Mouse (Mus musculus) bone marrow macrophage, adult 2 months (primary cell): Measurements from ENCODE around the gene Tomm40l. TPM values are rescaled to one million over a fixed set of nuclear protein-coding genes. Genes with fewer than 3 reads are reported as not detected.

ENCODE experiments used
- H3K27ac ChIP-seq: 2 replicates; pipeline ENCODE4 v1.5.1; 2012; ENCODE audit warnings: low read depth, low read length; ENCODE audit not compliant: insufficient read depth
- H3K4me1 ChIP-seq: 2 replicates; pipeline ENCODE4 v1.6.1; 2012; ENCODE audit warnings: low read length; ENCODE audit not compliant: control insufficient read depth, insufficient read depth
- H3K4me3 ChIP-seq: 2 replicates; pipeline ENCODE4 v1.5.1; 2012; ENCODE audit warnings: mild to moderate bottlenecking, low read length, moderate library complexity; ENCODE audit not compliant: insufficient read depth
- CTCF ChIP-seq: IDR thresholded peaks from 2 replicates; pipeline ENCODE4 v1.5.1; 2012; ENCODE audit warnings: low read depth, mild to moderate bottlenecking, low read length, moderate library complexity
- POLR2A ChIP-seq: IDR thresholded peaks from 2 replicates; pipeline ENCODE4 v1.6.1; 2012; ENCODE audit warnings: mild to moderate bottlenecking, low read depth, low read length, borderline replicate concordance
- polyA plus RNA-seq: library from polyadenylated mRNA; stranded (reverse); fragments of >200 nt; gene quantifications from 2 replicates; pipeline ENCODE4 v1.2.4, GENCODE M21; 2012; ENCODE audit not compliant: missing spikeins, insufficient read depth, insufficient read length

The Tomm40l gene
- polyA plus RNA-seq, 1 experiment, result 25.8 TPM

DNA sequence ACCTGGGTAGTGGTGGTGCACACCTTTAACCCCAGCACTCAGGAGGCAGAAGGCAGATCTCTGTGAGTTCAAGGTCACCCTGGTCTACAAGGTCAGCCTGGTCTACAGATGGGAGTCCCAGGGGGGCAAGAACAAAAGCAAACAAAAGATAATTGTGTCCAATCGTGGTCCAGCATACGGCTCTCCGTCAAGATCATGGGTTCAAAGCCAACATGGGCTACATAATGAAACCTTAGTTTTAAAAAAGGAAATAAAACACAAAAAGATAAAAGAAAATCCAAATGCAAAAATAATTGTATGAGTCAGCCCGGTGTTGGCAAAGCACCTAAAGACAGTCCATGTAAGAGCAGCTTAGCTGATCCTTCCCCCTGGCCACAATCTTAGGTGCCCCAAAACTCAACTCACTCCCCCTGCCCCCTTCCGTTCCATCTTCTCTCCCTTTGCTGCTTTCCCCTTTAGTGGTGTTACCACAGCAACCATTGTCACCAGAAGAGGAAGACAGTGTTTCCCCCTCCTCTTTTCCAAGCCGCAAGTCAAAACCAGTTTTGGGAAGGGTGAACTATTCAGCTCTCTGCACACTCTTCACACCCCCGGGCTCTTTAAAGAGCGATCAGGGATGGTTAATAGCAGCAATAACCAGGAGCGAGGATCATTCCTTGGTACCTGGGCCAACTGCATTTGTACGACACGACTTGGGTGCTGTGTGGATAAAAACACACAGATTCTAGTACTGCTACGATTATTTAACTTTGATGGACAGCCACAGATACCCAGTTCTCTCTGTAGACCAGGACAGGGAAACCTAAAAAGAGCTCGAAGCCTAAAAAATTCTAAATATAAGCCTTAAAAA lies 34.2 kb downstream of the Tomm40l start:
- Histone ChIP-seq H3K4me3 (no peak overlapping the region), H3K4me1 (peaks cover 47% of the 10 kb centered on the region), H3K27ac (no peak overlapping the region; the same call in 1 of the 2 replicates)
- no peak for TF ChIP-seq POLR2A
- TF ChIP-seq CTCF, result no peak

DNA sequence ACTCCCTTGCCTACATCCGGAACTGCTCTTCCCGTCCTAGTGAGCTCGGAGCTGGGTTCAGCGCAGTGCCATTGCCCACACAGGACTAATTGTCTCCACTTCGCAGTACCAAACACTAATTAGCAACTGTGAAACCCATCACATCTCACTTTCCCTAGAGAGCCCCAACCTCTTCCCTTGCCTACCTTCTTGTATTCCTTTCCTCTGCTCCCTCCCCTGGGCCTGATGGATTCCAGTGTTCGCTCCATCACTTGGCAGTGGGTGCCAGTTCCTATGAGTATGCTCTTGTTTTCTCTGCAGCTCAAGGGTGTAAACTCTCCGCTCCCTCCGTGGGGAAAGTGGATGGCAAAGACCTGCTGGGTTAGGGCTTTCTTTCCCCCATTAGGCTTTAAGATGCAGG lies 36.7 kb downstream of the Tomm40l start:
- Histone ChIP-seq H3K27ac (peak overlapping the region; percentile 100), H3K4me3 (no peak overlapping the region), H3K4me1 (peaks cover 57% of the 10 kb centered on the region)
- TF ChIP-seq CTCF, result no peak
- TF ChIP-seq POLR2A, result no peak

GRCm38 (mm10) chr1:171184314-171184713 lies 38.0 kb downstream of the Tomm40l start:
- Histone ChIP-seq H3K4me1 (peaks cover 68% of the 10 kb centered on the region), H3K27ac (peak overlapping the region; percentile 100), H3K4me3 (peak overlapping the region; percentile 46)
- TF ChIP-seq CTCF (no peak), POLR2A (no peak)

DNA sequence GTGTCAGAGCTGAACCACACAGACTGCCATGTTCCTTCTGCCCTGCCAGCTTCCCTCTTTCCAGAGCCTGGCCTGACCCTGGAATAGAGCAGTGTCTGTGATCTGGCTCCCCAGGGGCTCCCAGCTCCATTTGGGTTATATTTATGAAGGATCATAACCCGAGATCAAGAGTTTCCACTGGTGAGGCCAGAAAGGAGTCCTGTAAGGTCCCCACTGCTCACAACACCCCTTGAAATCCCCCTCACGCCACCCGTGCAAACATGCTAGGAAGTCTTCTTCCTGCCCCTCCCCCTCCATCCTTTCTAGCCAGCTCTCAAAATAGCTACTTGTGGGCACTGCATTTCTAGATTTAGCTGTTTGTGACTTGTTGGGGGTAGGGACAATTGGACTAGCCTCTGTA lies 38.7 kb downstream of the Tomm40l start:
- Histone ChIP-seq H3K27ac (peak overlapping the region; percentile 100), H3K4me3 (peak overlapping the region; percentile 46; the same call in 1 of the 2 replicates), H3K4me1 (peaks cover 63% of the 10 kb centered on the region)
- TF ChIP-seq CTCF (no peak), POLR2A (no peak)

DNA sequence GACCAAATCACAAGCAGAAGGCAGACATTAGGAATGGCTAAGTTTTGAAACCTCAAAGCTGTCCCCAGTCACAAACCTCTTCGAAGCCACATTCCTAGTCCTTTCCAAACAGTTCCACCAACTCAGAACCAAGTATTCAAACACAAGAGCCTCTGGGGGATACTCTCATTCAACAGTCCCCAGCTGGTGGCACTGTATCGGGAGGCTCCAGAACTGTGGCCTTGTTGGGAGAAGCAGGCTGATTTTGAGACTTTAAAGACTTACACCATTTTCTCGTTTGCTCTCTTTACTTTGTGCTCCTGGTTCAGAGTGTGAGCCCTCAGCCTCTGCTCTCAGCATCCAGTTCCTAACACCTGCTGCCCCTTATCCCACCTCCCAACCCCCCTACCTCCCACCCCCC lies 39.3 kb downstream of the Tomm40l start:
- Histone ChIP-seq H3K4me1 (peaks cover 57% of the 10 kb centered on the region), H3K4me3 (no peak overlapping the region), H3K27ac (peak overlapping the region; percentile 100)
- TF ChIP-seq CTCF, result no peak
- no peak for TF ChIP-seq POLR2A

DNA sequence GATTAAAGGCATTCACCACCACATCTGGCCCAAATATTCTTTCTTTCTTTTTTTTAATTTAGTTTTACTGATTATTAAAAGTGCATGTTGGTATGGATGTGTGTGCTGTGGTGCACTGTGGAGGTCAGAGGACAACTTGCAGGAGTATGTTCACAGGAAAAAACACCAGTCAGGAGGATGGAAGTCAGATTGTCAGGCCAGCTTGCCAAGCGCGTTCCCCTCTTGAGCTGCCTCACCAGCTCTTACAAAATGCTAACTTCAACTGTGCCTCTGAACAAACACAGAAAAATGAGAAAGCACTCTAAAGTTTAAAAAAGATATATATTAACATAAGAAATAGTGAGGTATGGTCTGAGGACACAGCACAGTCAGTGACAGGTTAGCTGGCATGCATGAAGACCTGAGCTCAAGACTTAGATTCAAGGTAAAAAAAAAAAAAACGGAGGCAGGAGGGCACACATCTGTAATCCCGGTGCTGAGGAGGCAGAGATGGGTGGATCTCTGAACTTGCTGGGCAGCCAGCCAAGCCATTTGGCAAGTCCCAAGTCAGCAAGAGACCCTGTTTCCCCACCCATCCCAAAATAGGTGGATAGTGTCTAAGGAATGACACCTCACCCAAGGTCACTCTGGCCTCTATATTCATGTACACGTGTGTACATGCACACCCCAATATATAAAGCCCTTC lies 42.7 kb downstream of the Tomm40l start:
- Histone ChIP-seq H3K27ac (no peak overlapping the region), H3K4me1 (peaks cover 38% of the 10 kb centered on the region), H3K4me3 (no peak overlapping the region)
- TF ChIP-seq CTCF (no peak), POLR2A (no peak)

- H3K4me3 ChIP-seq, result no peak overlapping the region
- H3K4me1 ChIP-seq, result peaks cover 57% of the 10 kb centered on the region
- H3K27ac ChIP-seq, result no peak overlapping the region
- TF ChIP-seq POLR2A (no peak), CTCF (no peak)
These were observed 49.5 kb downstream of the Tomm40l start for GRCm38 (mm10) chr1:171172779-171173178.

- no peak for TF ChIP-seq POLR2A
- no peak for TF ChIP-seq CTCF
- Histone ChIP-seq H3K4me3 (0 out of 2 replicates have a peak overlapping the region, but pooled peaks have one; percentile 1), H3K4me1 (peaks cover 59% of the 10 kb centered on the region), H3K27ac (peak overlapping the region; percentile 97)
These were observed 51.2 kb downstream of the Tomm40l start for GRCm38 (mm10) chr1:171171138-171171537.

GRCm38 (mm10) chr1:171169913-171170312 lies 52.4 kb downstream of the Tomm40l start:
- Histone ChIP-seq H3K4me3 (no peak overlapping the region), H3K4me1 (peaks cover 68% of the 10 kb centered on the region), H3K27ac (peak overlapping the region; percentile 16; the same call in 1 of the 2 replicates)
- TF ChIP-seq POLR2A, result no peak
- TF ChIP-seq CTCF, result no peak

- TF ChIP-seq CTCF (no peak), POLR2A (no peak)
- Histone ChIP-seq H3K27ac (no peak overlapping the region), H3K4me3 (no peak overlapping the region), H3K4me1 (peaks cover 64% of the 10 kb centered on the region)
These were observed 53.4 kb downstream of the Tomm40l start for GRCm38 (mm10) chr1:171168906-171169305.

Other genes with a start within 250 kb of the Tomm40l start
- gene Fcgr2b, start 246.0 kb downstream of the Tomm40l start, polyA plus RNA-seq, result 270 and 276 TPM in 2 replicates
- gene Fcgr4, start 203.6 kb downstream of the Tomm40l start, polyA plus RNA-seq, result 84.3 and 86.6 TPM in 2 replicates
- 1,121 and 1,154 TPM in 2 replicates for gene Fcgr3, start 157.6 kb downstream of the Tomm40l start, polyA plus RNA-seq
- 4.5 and 5.7 TPM in 2 replicates for gene Cfap126, start 108.6 kb downstream of the Tomm40l start, polyA plus RNA-seq
- gene Sdhc, start 71.9 kb downstream of the Tomm40l start, polyA plus RNA-seq, result 205 and 226 TPM in 2 replicates
- 2.0 TPM in 1 of 2 replicates, not detected in the other for gene Mpz, start 71.8 kb downstream of the Tomm40l start, polyA plus RNA-seq
- 120 and 145 TPM in 2 replicates for gene Pcp4l1, start 26.2 kb downstream of the Tomm40l start, polyA plus RNA-seq
- gene Nr1i3, start 8.5 kb downstream of the Tomm40l start, polyA plus RNA-seq, result not detected in 2 replicates
- gene Apoa2, start 2.5 kb upstream of the Tomm40l start, polyA plus RNA-seq, result not detected in 2 replicates
- gene Fcer1g, start 11.9 kb upstream of the Tomm40l start, polyA plus RNA-seq, result 3,398 and 3,733 TPM in 2 replicates
- 0.21 TPM in 1 of 2 replicates, not detected in the other for gene Adamts4, start 27.9 kb upstream of the Tomm40l start, polyA plus RNA-seq
- 122 and 131 TPM in 2 replicates for gene Ndufs2, start 28.9 kb upstream of the Tomm40l start, polyA plus RNA-seq
- gene B4galt3, start 47.8 kb upstream of the Tomm40l start, polyA plus RNA-seq, result 40.4 and 46.1 TPM in 2 replicates
- 28.1 and 38.1 TPM in 2 replicates for gene Ppox, start 58.7 kb upstream of the Tomm40l start, polyA plus RNA-seq
- gene Usp21, start 65.5 kb upstream of the Tomm40l start, polyA plus RNA-seq, result 45.1 and 53.8 TPM in 2 replicates
- 97.2 and 100 TPM in 2 replicates for gene Ufc1, start 72.5 kb upstream of the Tomm40l start, polyA plus RNA-seq
- 34.3 and 43.5 TPM in 2 replicates for gene Dedd, start 106.6 kb upstream of the Tomm40l start, polyA plus RNA-seq
- 31.9 and 34.7 TPM in 2 replicates for gene Nit1, start 123.1 kb upstream of the Tomm40l start, polyA plus RNA-seq
- 64.4 and 74.8 TPM in 2 replicates for gene Pfdn2, start 123.2 kb upstream of the Tomm40l start, polyA plus RNA-seq
- gene Klhdc9, start 138.3 kb upstream of the Tomm40l start, polyA plus RNA-seq, result not detected in 2 replicates
- 9.7 and 11.5 TPM in 2 replicates for gene Nectin4, start 147.6 kb upstream of the Tomm40l start, polyA plus RNA-seq
- 178 and 182 TPM in 2 replicates for gene Arhgap30, start 166.4 kb upstream of the Tomm40l start, polyA plus RNA-seq
- gene Usf1, start 188.8 kb upstream of the Tomm40l start, polyA plus RNA-seq, result 94.4 and 98.8 TPM in 2 replicates
- gene Tstd1, start 196.4 kb upstream of the Tomm40l start, polyA plus RNA-seq, result 7.7 and 16.7 TPM in 2 replicates
- gene F11r, start 215.0 kb upstream of the Tomm40l start, polyA plus RNA-seq, result 5.9 and 6.6 TPM in 2 replicates